Mouse (Mus musculus) liver, postnatal 0 days (tissue): ENCODE measurements around the gene Nr4a1. TPM values are rescaled to one million over a fixed set of nuclear protein-coding genes. Genes with fewer than 3 reads are reported as not detected.
A peak's percentile ranks its signal among the peaks of the same experiment; 100 is the strongest.

Experiments
- ATAC-seq: fragments of 200-750 bp; cut with Nextera tagmentation; 2 replicates; pipeline ENCODE4 v1.8.0; 2017; ENCODE audit warnings: mild to moderate bottlenecking, moderate library complexity
- DNase-seq: peaks from one replicate; pipeline ENCODE4 v3.0.0-alpha.2; 2016
- H3K27ac ChIP-seq: fragments of 300-500 bp; sonication (generic); 2 replicates; pipeline ENCODE4 v1.5.1; 2014; ENCODE audit warnings: antibody characterized with exemption, moderate library complexity, mild to moderate bottlenecking, low read depth
- H3K27me3 ChIP-seq: fragments of 300-500 bp; sonication (generic); 2 replicates; pipeline ENCODE4 v1.6.1; 2014; ENCODE audit warnings: low read length, control low read depth, mixed read lengths; ENCODE audit not compliant: insufficient read depth
- H3K36me3 ChIP-seq: fragments of 300-500 bp; sonication (generic); replicated peaks from 2 replicates; pipeline ENCODE4 v1.6.1; 2014; ENCODE audit warnings: mild to moderate bottlenecking, control low read depth, low read length, moderate library complexity, mixed read lengths; ENCODE audit not compliant: insufficient read depth
- H3K4me1 ChIP-seq: fragments of 300-500 bp; sonication (generic); 2 replicates; pipeline ENCODE4 v1.6.1; 2014; ENCODE audit warnings: antibody characterized with exemption, mild to moderate bottlenecking, control low read depth; ENCODE audit not compliant: insufficient read depth
- H3K4me2 ChIP-seq: fragments of 300-500 bp; sonication (generic); 2 replicates; pipeline ENCODE4 v1.6.1; 2014; ENCODE audit warnings: low read depth, mild to moderate bottlenecking, low read length, moderate library complexity, mixed read lengths
- H3K4me3 ChIP-seq: fragments of 300-500 bp; sonication (generic); 2 replicates; pipeline ENCODE4 v1.5.1; 2014; ENCODE audit warnings: low read depth, low read length
- H3K9ac ChIP-seq: fragments of 300-500 bp; sonication (generic); replicated peaks from 2 replicates; pipeline ENCODE4 v1.6.1; 2014; ENCODE audit warnings: mild to moderate bottlenecking, moderate library complexity
- H3K9me3 ChIP-seq: fragments of 300-500 bp; sonication (generic); 2 replicates; pipeline ENCODE4 v1.6.1; 2016; ENCODE audit warnings: mild to moderate bottlenecking, control low read depth, low read length, mixed read lengths
- CTCF ChIP-seq: sonication (generic); IDR thresholded peaks from 2 replicates; pipeline ENCODE4 v1.5.1; 2016; ENCODE audit warnings: antibody characterized with exemption, low read depth
- EP300 ChIP-seq: IDR thresholded peaks from 2 replicates; pipeline ENCODE4 v1.6.1; 2016; ENCODE audit warnings: antibody characterized with exemption, low read depth, mild to moderate bottlenecking
- WGBS: fragments of 180-500 bp; shearing (Covaris S2); extraction: QIAGEN DNeasy Blood & Tissue Kit; methylation state at CpG from one replicate; pipeline ENCODE4 v1.1.7; 2014; ENCODE audit not compliant: insufficient replicate concordance; 5-methylcytosine and 5-hydroxymethylcytosine counted together
- polyA plus RNA-seq: library from polyadenylated mRNA; unstranded; fragments of >200 nt; fragmentation: Nextera tagmentation; extraction: Ambion mirVana; gene quantifications from 2 replicates; pipeline ENCODE4 v1.2.1, GENCODE M21; 2015

Nr4a1 gene
- 0.96 and 1.1 TPM in 2 replicates for polyA plus RNA-seq

DNA sequence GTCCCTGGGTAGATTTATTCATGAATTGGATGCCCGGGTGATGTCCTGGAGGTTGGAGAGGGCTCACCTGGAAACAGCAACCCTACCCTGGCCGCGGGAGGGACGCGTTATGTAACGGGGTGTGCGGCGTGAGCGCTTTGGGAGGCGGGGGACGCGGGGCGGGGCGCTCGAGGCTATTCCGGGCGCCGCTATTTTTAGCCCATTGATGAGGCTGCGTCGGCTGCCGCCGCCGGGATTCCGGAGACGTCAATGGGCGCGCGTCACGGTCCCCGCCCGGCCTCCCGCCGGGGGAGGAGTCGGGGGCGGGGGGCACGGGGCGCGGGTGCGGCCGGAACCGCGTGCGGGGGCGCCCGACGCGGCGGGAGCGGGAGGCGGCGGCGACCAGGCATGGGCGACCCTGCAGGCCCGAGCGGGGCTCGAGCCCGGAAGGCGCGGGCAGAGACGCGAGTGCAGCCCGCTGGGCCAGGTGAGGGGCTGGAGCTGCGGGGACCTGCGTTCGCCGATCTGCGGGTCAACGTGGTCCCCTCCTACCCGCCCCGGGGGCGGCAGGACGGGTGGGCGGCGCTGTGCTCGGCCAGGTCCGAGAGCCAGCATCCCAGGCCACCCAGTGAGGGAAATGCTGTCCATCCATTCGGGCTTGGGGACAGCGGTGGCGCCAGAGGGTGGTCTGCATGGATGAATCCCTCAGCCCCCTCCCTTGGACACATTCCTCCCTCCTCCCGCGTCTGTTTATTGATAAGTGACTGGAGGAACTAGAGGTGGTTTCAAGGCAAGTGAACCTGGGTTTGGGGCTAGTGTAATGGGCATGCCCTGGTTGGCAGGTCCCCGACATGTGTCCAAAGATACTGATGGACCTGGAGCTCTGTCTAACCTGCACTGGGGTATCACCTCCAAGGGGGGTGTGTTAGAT is at the start of gene Nr4a1:
TSS of gene Nr4a1 (plus strand) at position 384 of the 910 bp plus-strand sequence.
- H3K27ac ChIP-seq: no peak within 1 kb of the TSS; the same call in 1 of the 2 replicates
- peak; percentile 64 for DNase-seq

DNA sequence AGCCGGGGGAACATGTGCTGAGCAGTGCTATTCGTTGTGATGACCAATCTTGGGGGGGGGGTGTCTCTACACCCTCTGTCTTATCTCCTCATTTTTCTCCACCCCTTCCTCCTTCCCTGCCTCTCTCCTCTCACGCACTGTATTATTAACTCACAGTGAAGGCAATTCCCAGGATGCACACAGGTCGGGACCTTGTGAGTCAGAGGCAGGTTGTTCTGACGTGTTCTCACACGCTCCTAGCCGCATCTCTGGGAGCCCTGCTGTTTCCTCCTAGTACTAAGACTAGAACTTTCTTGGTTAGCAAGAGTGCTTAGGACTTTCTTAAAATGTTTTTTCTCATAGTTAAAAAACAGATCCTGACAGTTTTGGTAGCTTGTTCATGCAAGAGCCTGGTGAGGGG is 49.3 kb upstream of the Nr4a1 start:
- no peak overlapping the region for H3K27ac ChIP-seq
- no peaks in the 10 kb centered on the region for H3K9me3 ChIP-seq
- no peak for TF ChIP-seq CTCF
- TF ChIP-seq EP300: no peak
- no peaks in the 10 kb centered on the region for H3K4me1 ChIP-seq
- H3K4me3 ChIP-seq: no peak overlapping the region
- H3K4me2 ChIP-seq: no peak overlapping the region
- no peak for ATAC-seq
- no peak overlapping the region for H3K9ac ChIP-seq
- DNase-seq: no peak
- no peaks in the 10 kb centered on the region for H3K27me3 ChIP-seq
- peaks cover 46% of the 10 kb centered on the region for H3K36me3 ChIP-seq
- whole genome bisulfite sequencing: 80% methylated on average over 7 of the region's 7 CpGs

More for the DNA sequence above, at the start of gene Nr4a1:
- Histone ChIP-seq H3K4me2 (peak within 1 kb of the TSS; percentile 73), H3K36me3 (no peaks in the 10 kb centered on the region), H3K4me3 (peak within 1 kb of the TSS; percentile 47), H3K9ac (peak within 1 kb of the TSS; percentile 58), H3K4me1 (peaks cover 20% of the 10 kb centered on the region), H3K9me3 (no peaks in the 10 kb centered on the region), H3K27me3 (peaks cover 3% of the 10 kb centered on the region; the same call in 1 of the 2 replicates)
- TF ChIP-seq CTCF (no peak), EP300 (no peak)
- peak; percentile 46 for ATAC-seq
- WGBS: 2% methylated on average over 77 of the region's 82 CpGs

DNA sequence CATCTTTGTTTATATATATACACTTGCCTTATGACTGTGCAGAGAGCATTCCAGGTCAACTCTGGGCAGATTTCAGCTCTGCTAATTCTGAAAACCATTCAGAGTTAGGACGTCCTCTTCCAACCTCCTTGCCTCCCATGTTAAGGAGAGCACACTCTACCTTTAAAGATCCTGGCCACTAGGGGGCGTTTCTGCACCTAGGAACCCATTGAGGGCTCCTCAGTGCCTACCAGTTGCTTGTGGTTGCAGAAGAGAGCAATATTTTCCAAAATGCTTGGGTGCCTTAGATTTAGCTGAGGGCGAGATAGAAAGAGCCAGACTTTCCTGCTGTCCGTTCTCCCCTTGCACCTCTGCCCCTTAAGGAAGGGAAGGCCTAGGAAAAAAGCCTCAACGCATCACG is 43.8 kb upstream of the Nr4a1 start:
- Histone ChIP-seq H3K4me3 (no peak overlapping the region), H3K27ac (no peak overlapping the region), H3K4me1 (no peaks in the 10 kb centered on the region), H3K9me3 (no peaks in the 10 kb centered on the region), H3K36me3 (peaks cover 27% of the 10 kb centered on the region), H3K9ac (no peak overlapping the region), H3K4me2 (no peak overlapping the region), H3K27me3 (no peaks in the 10 kb centered on the region)
- TF ChIP-seq CTCF (peak; percentile 79), EP300 (no peak)
- 66% methylated on average over 6 of the region's 6 CpGs for WGBS
- no peak for ATAC-seq
- peak; percentile 72 for DNase-seq

GRCm38 (mm10) chr15:101210998-101211613 is 43.0 kb upstream of the Nr4a1 start:
- Histone ChIP-seq H3K4me1 (no peaks in the 10 kb centered on the region), H3K9me3 (no peaks in the 10 kb centered on the region), H3K36me3 (peaks cover 23% of the 10 kb centered on the region), H3K9ac (no peak overlapping the region), H3K27me3 (no peaks in the 10 kb centered on the region), H3K4me3 (no peak overlapping the region), H3K4me2 (no peak overlapping the region), H3K27ac (no peak overlapping the region)
- DNase-seq: no peak
- 85% methylated on average over 14 of the region's 14 CpGs for WGBS
- TF ChIP-seq CTCF (no peak), EP300 (no peak)
- no peak for ATAC-seq

DNA sequence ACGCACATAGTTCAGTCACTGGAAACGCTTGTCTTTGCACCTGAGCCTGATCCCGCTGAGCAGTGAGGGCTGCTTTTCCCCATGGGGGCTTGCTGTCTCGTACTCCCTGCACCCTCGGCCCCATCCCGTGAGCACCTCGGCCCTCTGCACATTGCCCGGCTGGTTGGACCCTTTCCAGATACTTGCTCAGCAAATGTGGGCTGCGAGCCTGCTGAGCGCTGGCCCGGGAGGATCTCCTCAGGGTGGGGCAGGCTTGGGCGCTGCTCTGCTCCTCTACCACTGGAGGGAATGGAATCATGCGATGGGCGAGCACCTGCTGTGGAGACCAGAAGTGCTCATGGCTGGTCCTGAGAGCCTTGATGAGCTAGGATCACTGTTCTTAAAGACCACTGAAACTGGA is 41.6 kb upstream of the Nr4a1 start:
- ATAC-seq (no peak), DNase-seq (peak; percentile 46)
- Histone ChIP-seq H3K36me3 (peaks cover 19% of the 10 kb centered on the region), H3K4me2 (no peak overlapping the region), H3K27ac (no peak overlapping the region), H3K9ac (no peak overlapping the region), H3K4me1 (no peaks in the 10 kb centered on the region), H3K9me3 (no peaks in the 10 kb centered on the region), H3K4me3 (no peak overlapping the region), H3K27me3 (no peaks in the 10 kb centered on the region)
- no peak for TF ChIP-seq CTCF
- no peak for TF ChIP-seq EP300
- 70% methylated on average over 14 of the region's 14 CpGs for WGBS

DNA sequence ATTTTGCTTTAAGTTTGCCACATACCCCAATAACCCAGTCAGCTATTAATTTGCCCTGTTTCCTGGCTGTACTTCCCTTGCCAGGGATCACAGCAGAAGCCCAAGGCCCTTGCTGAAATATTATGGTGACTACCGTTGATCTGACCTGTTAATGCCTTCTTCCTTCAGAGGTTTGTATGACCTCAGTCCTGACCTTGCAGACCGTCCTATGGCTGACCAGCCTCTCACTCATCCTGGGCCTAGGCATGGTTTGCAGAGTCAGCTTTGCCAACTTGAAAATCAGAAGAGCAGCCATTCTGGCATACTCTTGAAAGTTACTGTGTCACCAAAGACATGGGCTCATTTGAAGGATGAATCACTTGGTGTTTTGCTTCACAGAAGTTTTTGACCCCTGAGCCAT is 38.9 kb upstream of the Nr4a1 start:
- H3K9ac ChIP-seq: no peak overlapping the region
- DNase-seq (no peak), ATAC-seq (no peak)
- no peaks in the 10 kb centered on the region for H3K9me3 ChIP-seq
- no peak for TF ChIP-seq CTCF
- no peak for TF ChIP-seq EP300
- no peaks in the 10 kb centered on the region for H3K4me1 ChIP-seq
- 66% methylated on average over 2 of the region's 2 CpGs for WGBS
- no peaks in the 10 kb centered on the region for H3K27me3 ChIP-seq
- H3K4me3 ChIP-seq: no peak overlapping the region
- no peak overlapping the region for H3K4me2 ChIP-seq
- no peak overlapping the region for H3K27ac ChIP-seq
- peaks cover 11% of the 10 kb centered on the region for H3K36me3 ChIP-seq
